In genomic region chr14:20674064-20674833, GRCm38 (mm10) we compare ENCODE assay signal across 8 mouse cellular contexts. TPM values are rescaled to one million over a fixed set of nuclear protein-coding genes. Genes with fewer than 3 reads are reported as not detected.
DNase-seq lines count a peak whose midpoint lies in the region; ATAC-seq and TF ChIP-seq lines count a peak whose summit lies in the region.

Gene Sec24c (plus strand): TSS chr14:20674308.

- H3K4me3 ChIP-seq in forebrain, embryonic 10.5 days = peak within 1 kb of the TSS; percentile 86
- peak within 1 kb of the TSS; percentile 72 for H3K4me3 ChIP-seq in heart, embryonic 15.5 days
- H3K4me3 ChIP-seq in liver, embryonic 14.5 days (ENCODE audit: insufficient read depth in 1 of 2, low read depth in 2 of 2, low read length in 2 of 2) = peak within 1 kb of the TSS; percentile 75 to 99
- peak within 1 kb of the TSS; percentile 79 for H3K4me3 ChIP-seq in neural tube, embryonic 11.5 days (ENCODE audit: low read depth, low read length)
- H3K4me3 ChIP-seq in stomach, postnatal 0 days (ENCODE audit: low read depth, low read length) = peak within 1 kb of the TSS; percentile 77

- H3K4me1 ChIP-seq in forebrain, embryonic 10.5 days = peaks cover 18% of the 10 kb centered on the region
- H3K4me1 ChIP-seq in heart, embryonic 15.5 days (replicated peaks) = peaks cover 13% of the 10 kb centered on the region
- H3K4me1 ChIP-seq in liver, embryonic 14.5 days (replicated peaks; ENCODE audit: control insufficient read depth in 2 of 2, insufficient read depth in 2 of 2, low read length in 1 of 2) = peaks cover 8 to 9% of the 10 kb centered on the region in 2 experiments; a peak in 3 of 4 replicates
- H3K4me1 ChIP-seq in neural tube, embryonic 11.5 days (ENCODE audit: control insufficient read depth, insufficient read depth, low read length) = no peaks in the 10 kb centered on the region
- peaks cover 7% of the 10 kb centered on the region; the same call in 1 of the 2 replicates for H3K4me1 ChIP-seq in stomach, postnatal 0 days (replicated peaks; ENCODE audit: control insufficient read depth, insufficient read depth)

- peak; percentile 94 to 95 for DNase-seq in CD8-positive naive resting alpha-beta T cell, adult 2 months (ENCODE audit: low read depth in 2 of 2, low spot score in 2 of 2)
- DNase-seq in c-Kit-positive CD71-negative TER-119-negative erythroid progenitor cells, embryonic 14.5 days (ENCODE audit: low read depth) = peak; percentile 100
- DNase-seq in forebrain, embryonic 10.5 days (ENCODE audit: extremely low spot score, low spot score) = peak; percentile 100
- DNase-seq in kidney, postnatal 25 days = peak; percentile 98 to 99
- peak; percentile 98 for DNase-seq in liver, embryonic 14.5 days (ENCODE audit: low read depth in 3 of 3, low spot score in 3 of 3)
- peak; percentile 99 for DNase-seq in neural tube, embryonic 11.5 days (ENCODE audit: low spot score)
- peak; percentile 100 for DNase-seq in stomach, postnatal 0 days (ENCODE audit: low spot score)

- peak within 1 kb of the TSS; percentile 90 for H3K27ac ChIP-seq in forebrain, embryonic 10.5 days
- H3K27ac ChIP-seq in heart, embryonic 15.5 days = peak within 1 kb of the TSS; percentile 95
- H3K27ac ChIP-seq in liver, embryonic 14.5 days = peak within 1 kb of the TSS; percentile 59
- H3K27ac ChIP-seq in neural tube, embryonic 11.5 days (ENCODE audit: low read depth, low read length) = peak within 1 kb of the TSS; percentile 49
- H3K27ac ChIP-seq in stomach, postnatal 0 days (replicated peaks) = peak within 1 kb of the TSS; percentile 98

- under 1% methylated on average over 43 of the region's 43 CpGs for WGBS in forebrain, embryonic 10.5 days
- WGBS in heart, embryonic 15.5 days = 1% methylated on average over 43 of the region's 43 CpGs
- under 1% methylated on average over 43 of the region's 43 CpGs for WGBS in liver, embryonic 14.5 days (ENCODE audit: insufficient replicate concordance)
- under 1% methylated on average over 42 of the region's 43 CpGs for WGBS in neural tube, embryonic 11.5 days
- whole genome bisulfite sequencing in stomach, postnatal 0 days = under 1% methylated on average over 43 of the region's 43 CpGs

- TF ChIP-seq CTCF in liver, embryonic 14.5 days (IDR thresholded peaks at IDR 0.05; ENCODE audit: low read depth) = no peak
- no peak for TF ChIP-seq CTCF in stomach, postnatal 0 days (IDR thresholded peaks at IDR 0.05; ENCODE audit: low read depth)

- H3K4me2 ChIP-seq in heart, embryonic 15.5 days = peak within 1 kb of the TSS; percentile 72
- peak within 1 kb of the TSS; percentile 97 for H3K4me2 ChIP-seq in liver, embryonic 14.5 days (ENCODE audit: low read depth)
- peak within 1 kb of the TSS; percentile 70 for H3K4me2 ChIP-seq in neural tube, embryonic 11.5 days (ENCODE audit: low read depth)
- peak within 1 kb of the TSS; percentile 81 for H3K4me2 ChIP-seq in stomach, postnatal 0 days (replicated peaks; ENCODE audit: low read depth)

- H3K9ac ChIP-seq in heart, embryonic 15.5 days = peak within 1 kb of the TSS; percentile 70
- peak within 1 kb of the TSS; percentile 79 for H3K9ac ChIP-seq in liver, embryonic 14.5 days (replicated peaks)
- peak within 1 kb of the TSS; percentile 69 for H3K9ac ChIP-seq in neural tube, embryonic 11.5 days (ENCODE audit: low read length)
- H3K9ac ChIP-seq in stomach, postnatal 0 days (ENCODE audit: low read length) = peak within 1 kb of the TSS; percentile 86

- H3K36me3 ChIP-seq in forebrain, embryonic 10.5 days (replicated peaks) = peaks cover 38% of the 10 kb centered on the region
- peaks cover 36% of the 10 kb centered on the region for H3K36me3 ChIP-seq in heart, embryonic 15.5 days
- peaks cover 31% of the 10 kb centered on the region for H3K36me3 ChIP-seq in liver, embryonic 14.5 days (replicated peaks; ENCODE audit: control insufficient read depth, insufficient read depth, low read depth)
- H3K36me3 ChIP-seq in neural tube, embryonic 11.5 days (ENCODE audit: control insufficient read depth, insufficient read depth, low read length) = peaks cover 13% of the 10 kb centered on the region
- peaks cover 10% of the 10 kb centered on the region for H3K36me3 ChIP-seq in stomach, postnatal 0 days (ENCODE audit: control insufficient read depth, insufficient read depth, low read length)

- no peak for TF ChIP-seq EP300 in liver, embryonic 14.5 days (IDR thresholded peaks at IDR 0.05; ENCODE audit: low read depth)
- peak; percentile 76 for TF ChIP-seq EP300 in stomach, postnatal 0 days (optimal IDR thresholded peaks at IDR 0.05)

- peak; percentile 97 for ATAC-seq in heart, embryonic 15.5 days (replicated peaks; ENCODE audit: insufficient number of reproducible peaks, insufficient read depth, low FRiP score, low read depth)
- ATAC-seq in liver, embryonic 14.5 days (ENCODE audit: insufficient read depth) = peak; percentile 95
- ATAC-seq in neural tube, embryonic 11.5 days (ENCODE audit: insufficient read depth, low FRiP score, low TSS enrichment) = peak; percentile 97
- ATAC-seq in stomach, postnatal 0 days (ENCODE audit: low FRiP score, low TSS enrichment) = peak; percentile 96

- H3K9me3 ChIP-seq in forebrain, embryonic 10.5 days = no peaks in the 10 kb centered on the region
- H3K9me3 ChIP-seq in heart, embryonic 15.5 days (replicated peaks) = no peaks in the 10 kb centered on the region
- no peaks in the 10 kb centered on the region for H3K9me3 ChIP-seq in liver, embryonic 14.5 days (ENCODE audit: control insufficient read depth, low read length)
- H3K9me3 ChIP-seq in neural tube, embryonic 11.5 days (ENCODE audit: control insufficient read depth, low read length) = no peaks in the 10 kb centered on the region
- H3K9me3 ChIP-seq in stomach, postnatal 0 days (ENCODE audit: control insufficient read depth, low read length) = no peaks in the 10 kb centered on the region

- 0 out of 2 replicates have a peak, but pooled peaks cover under 1% of the 10 kb centered on the region for H3K27me3 ChIP-seq in forebrain, embryonic 10.5 days (ENCODE audit: poor library complexity, severe bottlenecking)
- H3K27me3 ChIP-seq in heart, embryonic 15.5 days = no peaks in the 10 kb centered on the region
- no peaks in the 10 kb centered on the region for H3K27me3 ChIP-seq in liver, embryonic 14.5 days (ENCODE audit: control insufficient read depth, insufficient read depth, low read length)
- H3K27me3 ChIP-seq in neural tube, embryonic 11.5 days (ENCODE audit: control insufficient read depth, insufficient read depth, low read length) = no peaks in the 10 kb centered on the region
- H3K27me3 ChIP-seq in stomach, postnatal 0 days (ENCODE audit: control insufficient read depth, insufficient read depth, low read length) = no peaks in the 10 kb centered on the region

RNA-seq across cellular contexts. Expression of gene Sec24c, which starts in this region (rescaled TPM):
- polyA plus RNA-seq in forebrain, embryonic 10.5 days (2016; fragmentation: Nextera tagmentation; extraction: Ambion mirVana) = 101 and 105 TPM in 2 replicates
- polyA plus RNA-seq in heart, embryonic 15.5 days (2015; fragmentation: Nextera tagmentation; extraction: Ambion mirVana) = 57.3 and 82.4 TPM in 2 replicates
- 36.4 and 37.1 TPM in 2 replicates for polyA plus RNA-seq in liver, embryonic 14.5 days (2012; rRNA removed)
- polyA plus RNA-seq in liver, embryonic 14.5 days (2014; fragmentation: Nextera tagmentation; extraction: Ambion mirVana) = 28.4 and 33.8 TPM in 2 replicates
- 90.6 and 95.8 TPM in 2 replicates for polyA plus RNA-seq in neural tube, embryonic 11.5 days (2014; fragmentation: Nextera tagmentation; extraction: Ambion mirVana)
- polyA plus RNA-seq in stomach, postnatal 0 days (2015; fragmentation: Nextera tagmentation; extraction: Ambion mirVana) = 41.4 and 42.9 TPM in 2 replicates

Comparison
In these comparisons a context has a peak if more than half of its experiments do, and no peak if none do; other contexts are left out.
1. Peak in every context shown above with its lines: DNase-seq, ATAC-seq, H3K4me3 ChIP-seq and H3K27ac ChIP-seq.